Mouse (Mus musculus): ENCODE measurements at regions not wholly inside any gene's neighbourhood (a gene's known extent, or its start where the extent isn't known, plus 50 kb on each side); places are given as distances from the start of the nearest gene placed in this dataset.

DNA sequence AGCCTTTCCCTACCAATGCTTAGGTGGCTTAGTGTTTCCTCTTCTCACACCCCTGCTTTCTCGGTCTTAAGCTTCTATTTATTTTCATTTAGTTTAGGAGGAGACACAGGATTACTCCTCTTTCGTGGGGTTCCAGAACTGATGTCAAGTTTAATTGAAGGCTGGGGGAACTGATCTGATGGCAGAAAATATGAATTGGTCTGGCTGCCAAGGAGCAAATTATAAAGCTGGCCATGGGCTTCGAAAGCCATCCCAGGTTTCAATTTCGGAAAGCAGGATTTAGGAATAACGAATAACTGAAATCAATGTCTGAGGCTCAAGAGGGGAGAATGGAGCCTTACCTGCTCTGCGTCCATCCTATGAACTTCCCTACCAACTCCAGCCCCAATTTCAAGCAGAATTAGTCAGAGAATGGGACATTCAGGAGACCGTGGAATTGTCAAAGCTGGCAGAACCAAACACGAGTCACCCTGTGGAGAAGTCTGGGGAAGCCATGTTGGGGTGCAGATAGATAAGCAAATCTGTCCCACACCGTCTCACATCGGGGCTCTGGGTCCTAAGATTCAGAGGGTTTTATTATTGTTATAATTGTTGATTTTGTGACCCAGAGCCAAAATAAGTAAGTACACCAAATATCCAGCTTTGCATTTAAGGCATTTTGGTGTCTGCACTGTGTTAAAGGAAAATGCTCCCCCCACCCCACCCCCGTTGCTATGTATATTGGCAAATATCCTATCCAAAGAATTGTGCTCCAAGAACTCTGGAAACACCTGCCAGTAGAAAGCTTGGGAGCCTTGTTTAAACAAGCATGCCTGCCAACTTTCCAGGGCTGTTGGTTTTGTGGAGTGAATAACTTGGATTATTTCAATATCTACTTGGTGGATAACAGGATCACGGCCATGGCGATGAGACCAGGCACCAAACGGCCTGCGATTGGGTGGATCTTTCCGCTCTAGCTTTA, 56.5 kb upstream of the Tgfbr2 start:
- ATAC-seq (ENCODE audit: low TSS enrichment), result no peak

DNA sequence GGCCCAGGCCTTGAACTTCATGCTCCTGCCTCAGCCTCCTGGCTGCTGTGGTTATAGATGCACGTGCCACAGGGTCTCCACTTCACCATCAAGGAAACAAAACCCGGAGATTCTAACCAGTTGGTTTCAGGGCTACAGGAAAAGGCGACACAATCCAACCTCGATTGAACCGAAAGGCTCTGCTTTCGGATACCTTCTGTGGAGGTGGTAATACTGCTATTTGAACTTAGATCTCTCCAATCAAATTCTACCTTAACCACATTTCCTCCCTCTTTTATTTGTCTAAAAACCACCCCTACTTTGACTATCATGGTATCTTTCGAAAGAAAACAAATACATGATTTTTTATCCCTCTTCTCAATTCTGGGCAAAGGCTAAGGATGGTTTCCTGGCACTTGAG, 55.2 kb upstream of the Tgfbr2 start:
- no peak for ATAC-seq (ENCODE audit: low TSS enrichment)

DNA sequence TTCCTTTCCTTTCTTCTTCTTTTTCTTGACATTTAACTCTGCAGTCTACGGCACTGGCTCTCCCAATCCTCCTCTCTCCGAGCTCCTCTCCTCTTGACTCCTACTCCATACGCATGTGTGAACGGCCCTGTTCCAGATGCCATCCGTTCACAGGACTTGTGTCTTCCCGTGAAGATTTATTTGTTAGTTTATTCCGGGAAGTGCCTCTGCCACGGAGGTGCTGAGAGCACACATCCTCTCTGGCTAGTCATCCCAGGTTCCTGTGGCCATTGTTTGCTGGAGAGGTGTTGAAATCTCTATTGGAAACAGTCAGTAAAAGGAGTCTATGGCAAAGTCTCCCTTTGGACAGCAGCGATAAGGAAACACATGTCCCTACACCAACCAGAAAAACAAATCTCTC, 53.3 kb upstream of the Tgfbr2 start:
- no peak for ATAC-seq (ENCODE audit: low TSS enrichment)

DNA sequence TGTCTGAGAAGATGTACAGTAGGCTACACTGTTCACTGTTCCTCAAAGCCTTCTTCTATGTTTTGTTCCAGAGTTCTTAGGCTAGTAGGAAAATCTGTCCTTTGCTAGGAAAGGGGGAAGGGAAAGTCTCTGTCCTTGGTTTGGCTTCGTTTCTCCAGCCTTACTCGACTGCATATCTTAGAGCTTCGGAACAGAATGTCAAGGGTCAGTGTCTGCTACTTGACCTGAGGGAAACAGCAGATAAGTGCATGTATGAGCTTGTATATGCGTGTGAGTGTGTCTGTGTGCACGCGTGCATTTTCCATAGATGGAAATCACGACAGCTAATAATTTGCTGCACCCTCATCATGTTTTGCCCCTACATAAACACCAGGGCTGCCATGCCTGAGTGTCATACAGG, 52.6 kb upstream of the Tgfbr2 start:
- no peak for ATAC-seq (ENCODE audit: low TSS enrichment)
